Mouse (Mus musculus) lung, embryonic 14.5 days (tissue): Measurements from ENCODE around the gene Adamtsl4. TPM values are rescaled to one million over a fixed set of nuclear protein-coding genes. Genes with fewer than 3 reads are reported as not detected.

Experiments
- ATAC-seq: fragments of 200-750 bp; cut with Nextera tagmentation; 2 replicates; pipeline ENCODE4 v1.8.0; 2017; ENCODE audit warnings: mild to moderate bottlenecking, moderate TSS enrichment, moderate library complexity; ENCODE audit not compliant: insufficient read depth
- DNase-seq: peaks from one replicate; pipeline ENCODE4 v3.0.0-alpha.2; 2015
- H3K27ac ChIP-seq: fragments of 300-500 bp; sonication (generic); 2 replicates; pipeline ENCODE4 v1.5.1; 2014; ENCODE audit warnings: low read depth, mild to moderate bottlenecking, moderate library complexity
- H3K27me3 ChIP-seq: fragments of 300-500 bp; sonication (generic); 2 replicates; pipeline ENCODE4 v1.6.1; 2014; ENCODE audit warnings: low read length, control low read depth; ENCODE audit not compliant: insufficient read depth
- H3K36me3 ChIP-seq: fragments of 300-500 bp; sonication (generic); 2 replicates; pipeline ENCODE4 v1.6.1; 2014; ENCODE audit warnings: control low read depth; ENCODE audit not compliant: insufficient read depth
- H3K4me1 ChIP-seq: fragments of 300-500 bp; sonication (generic); 2 replicates; pipeline ENCODE4 v1.6.1; 2014; ENCODE audit warnings: antibody characterized with exemption, control low read depth; ENCODE audit not compliant: insufficient read depth
- H3K4me2 ChIP-seq: fragments of 300-500 bp; sonication (generic); 2 replicates; pipeline ENCODE4 v1.6.1; 2014; ENCODE audit warnings: mild to moderate bottlenecking
- H3K4me3 ChIP-seq: fragments of 300-500 bp; sonication (generic); 2 replicates; pipeline ENCODE4 v1.5.1; 2014; ENCODE audit warnings: low read depth, low read length
- H3K9ac ChIP-seq: fragments of 300-500 bp; sonication (generic); 2 replicates; pipeline ENCODE4 v1.6.1; 2014
- H3K9me3 ChIP-seq: fragments of 300-500 bp; sonication (generic); 2 replicates; pipeline ENCODE4 v1.6.1; 2016; ENCODE audit warnings: low read depth, low read length, control low read depth
- CTCF ChIP-seq: IDR thresholded peaks from 2 replicates; pipeline ENCODE4 v1.5.1; 2016; ENCODE audit warnings: antibody characterized with exemption, low read depth
- WGBS: fragments of 180-500 bp; shearing (Covaris S2); extraction: QIAGEN DNeasy Blood & Tissue Kit; methylation state at CpG from one replicate; pipeline ENCODE4 v1.1.7; 2014; 5-methylcytosine and 5-hydroxymethylcytosine counted together
- polyA plus RNA-seq: library from polyadenylated mRNA; unstranded; fragments of >200 nt; fragmentation: Nextera tagmentation; extraction: Ambion mirVana; gene quantifications from 2 replicates; pipeline ENCODE4 v1.2.1, GENCODE M21; 2014

Gene Adamtsl4
- polyA plus RNA-seq, 1 experiment from 2014 or later = 1.6 TPM

DNA sequence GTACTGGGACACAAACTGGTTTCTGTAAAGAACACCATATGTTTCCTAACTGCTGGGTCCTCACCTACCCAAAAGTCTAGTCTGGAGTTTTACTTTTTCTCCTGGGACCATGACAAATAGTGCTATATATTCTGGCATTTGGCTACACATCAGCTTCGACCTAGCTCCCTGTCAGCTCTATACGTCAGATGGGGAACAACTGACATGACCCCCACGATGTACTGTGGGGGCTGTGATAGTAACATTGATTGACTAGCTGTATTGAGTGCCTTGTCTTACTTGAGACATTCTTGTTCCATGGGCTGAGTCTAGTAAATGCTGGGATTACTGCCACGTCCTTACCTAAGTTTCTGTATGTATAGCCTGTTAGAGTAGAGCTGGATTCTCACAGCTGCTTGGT lies 20.2 kb downstream of the Adamtsl4 start:
- no peak for TF ChIP-seq CTCF
- Histone ChIP-seq H3K4me2 (peak overlapping the region; percentile 42), H3K9ac (peak overlapping the region; percentile 21; the same call in 1 of the 2 replicates), H3K27ac (peak overlapping the region; percentile 94), H3K9me3 (no peaks in the 10 kb centered on the region), H3K4me1 (peaks cover 26% of the 10 kb centered on the region), H3K4me3 (0 out of 2 replicates have a peak overlapping the region, but pooled peaks have one; percentile 0), H3K27me3 (no peaks in the 10 kb centered on the region), H3K36me3 (peaks cover 39% of the 10 kb centered on the region)
- ATAC-seq (peak; percentile 10; the same call in 1 of the 2 replicates), DNase-seq (no peak)
- 18% methylated on average over 4 of the region's 4 CpGs for WGBS

- 15% methylated on average over 6 of the region's 6 CpGs for WGBS
- ATAC-seq = peak; percentile 69; the same call in 1 of the 2 replicates
- no peak for TF ChIP-seq CTCF
These were observed 21.4 kb downstream of the Adamtsl4 start for GRCm38 (mm10) chr3:95666124-95666844.

DNA sequence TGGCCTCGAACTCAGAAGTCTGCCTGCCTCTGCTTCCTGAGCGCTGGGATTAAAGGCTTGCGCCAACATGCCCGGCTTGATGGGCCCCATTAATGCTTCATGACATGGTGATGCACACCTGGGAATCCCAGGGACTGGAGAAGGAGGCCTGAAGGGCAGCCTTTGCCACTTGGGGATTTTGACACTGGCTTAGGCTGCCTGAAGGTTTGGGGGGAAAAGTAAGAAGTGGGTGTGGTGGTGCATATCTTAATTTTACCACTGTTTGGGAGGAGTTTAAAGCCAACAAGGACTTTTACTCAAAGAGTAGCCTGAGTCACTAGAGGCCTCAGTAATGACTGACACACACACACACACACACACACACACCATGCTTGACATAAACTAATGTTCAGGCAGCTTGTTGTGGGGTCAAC lies 22.8 kb downstream of the Adamtsl4 start:
- no peak for TF ChIP-seq CTCF
- no peak for DNase-seq
- Histone ChIP-seq H3K9ac (no peak overlapping the region), H3K4me1 (peaks cover 35% of the 10 kb centered on the region), H3K9me3 (no peaks in the 10 kb centered on the region), H3K4me3 (no peak overlapping the region), H3K36me3 (peaks cover 63% of the 10 kb centered on the region), H3K27me3 (no peaks in the 10 kb centered on the region), H3K27ac (peak overlapping the region; percentile 80), H3K4me2 (no peak overlapping the region)
- 81% methylated on average over 4 of the region's 4 CpGs for WGBS
- no peak for ATAC-seq

More at GRCm38 (mm10) chr3:95666124-95666844, 21.4 kb downstream of the Adamtsl4 start:
- H3K27me3 ChIP-seq = no peaks in the 10 kb centered on the region
- H3K4me3 ChIP-seq = no peak overlapping the region
- no peaks in the 10 kb centered on the region for H3K9me3 ChIP-seq
- H3K4me1 ChIP-seq = peaks cover 35% of the 10 kb centered on the region
- no peak overlapping the region for H3K9ac ChIP-seq
- peak overlapping the region; percentile 94 for H3K27ac ChIP-seq
- H3K36me3 ChIP-seq = peaks cover 51% of the 10 kb centered on the region
- peak overlapping the region; percentile 19; the same call in 1 of the 2 replicates for H3K4me2 ChIP-seq
- DNase-seq = peak; percentile 68

DNA sequence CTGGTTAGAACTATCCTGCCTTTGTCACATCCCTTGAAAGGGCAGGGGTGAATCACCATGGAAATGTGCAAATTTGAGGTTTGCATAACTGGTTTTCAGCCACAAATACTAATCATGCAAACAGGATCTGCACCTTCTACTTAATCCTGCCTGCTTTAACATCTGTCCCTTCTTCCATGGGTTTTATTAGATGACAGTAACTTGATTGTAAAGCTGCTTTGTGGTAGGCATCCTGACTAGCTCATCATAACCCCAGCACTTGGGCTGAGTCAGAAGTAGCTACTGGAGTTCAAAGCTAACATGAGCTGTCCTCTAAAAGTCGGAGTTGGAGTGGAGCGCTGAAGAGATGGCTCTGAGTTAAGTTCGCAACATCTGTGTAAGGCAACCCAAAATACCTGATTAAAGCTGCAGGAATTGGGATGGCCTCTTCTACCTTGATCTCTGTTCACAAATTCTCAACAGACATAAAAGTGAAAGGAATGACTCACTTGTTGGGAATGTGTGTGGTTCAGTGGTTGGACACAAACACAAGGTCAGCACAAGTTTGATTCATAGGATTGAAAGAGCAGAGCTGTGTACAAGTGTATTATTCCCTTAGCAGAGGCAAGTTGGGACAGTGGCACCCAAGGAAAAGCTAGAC lies 23.6 kb downstream of the Adamtsl4 start:
- Histone ChIP-seq H3K27me3 (no peaks in the 10 kb centered on the region), H3K4me3 (no peak overlapping the region), H3K36me3 (peaks cover 57% of the 10 kb centered on the region), H3K9ac (no peak overlapping the region), H3K4me2 (no peak overlapping the region), H3K9me3 (no peaks in the 10 kb centered on the region), H3K27ac (peak overlapping the region; percentile 80), H3K4me1 (peaks cover 35% of the 10 kb centered on the region)
- 80% methylated on average over 3 of the region's 3 CpGs for WGBS
- no peak for DNase-seq
- TF ChIP-seq CTCF = no peak
- no peak for ATAC-seq

DNA sequence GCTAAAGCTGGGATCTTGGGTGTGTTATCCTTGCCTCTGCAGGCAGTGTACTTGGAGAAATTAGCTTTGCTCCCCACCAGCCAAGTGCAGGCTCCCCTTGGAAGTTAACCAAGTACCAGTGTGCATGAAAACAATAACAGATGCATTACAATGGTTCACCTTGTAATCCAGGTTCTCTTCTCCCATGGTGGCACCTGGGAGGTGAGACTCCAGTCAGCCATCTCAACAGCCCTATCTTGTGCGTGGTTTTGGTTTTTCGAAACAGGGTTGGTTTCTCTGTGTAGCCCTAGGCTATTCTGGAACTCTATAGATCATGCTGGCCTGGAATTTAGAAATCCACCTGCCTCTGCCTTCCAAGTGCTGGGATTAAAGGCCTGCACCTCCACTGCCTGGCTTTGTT lies 24.2 kb downstream of the Adamtsl4 start:
- ATAC-seq = no peak
- no peak for DNase-seq
- H3K4me2 ChIP-seq = no peak overlapping the region; the same call in 1 of the 2 replicates
- no peaks in the 10 kb centered on the region for H3K27me3 ChIP-seq
- H3K36me3 ChIP-seq = peaks cover 55% of the 10 kb centered on the region
- H3K4me1 ChIP-seq = peaks cover 35% of the 10 kb centered on the region
- H3K27ac ChIP-seq = no peak overlapping the region
- H3K4me3 ChIP-seq = no peak overlapping the region
- H3K9me3 ChIP-seq = no peaks in the 10 kb centered on the region
- WGBS = 79% methylated on average over 2 of the region's 2 CpGs
- TF ChIP-seq CTCF = no peak
- no peak overlapping the region for H3K9ac ChIP-seq

GRCm38 (mm10) chr3:95662724-95663449 lies 24.8 kb downstream of the Adamtsl4 start:
- no peaks in the 10 kb centered on the region for H3K27me3 ChIP-seq
- peak overlapping the region; percentile 16; the same call in 1 of the 2 replicates for H3K27ac ChIP-seq
- TF ChIP-seq CTCF = no peak
- peak overlapping the region; percentile 69 for H3K4me2 ChIP-seq
- ATAC-seq (no peak), DNase-seq (no peak)
- peaks cover 55% of the 10 kb centered on the region for H3K36me3 ChIP-seq
- H3K4me3 ChIP-seq = peak overlapping the region; percentile 99; the same call in 1 of the 2 replicates
- H3K9ac ChIP-seq = peak overlapping the region; percentile 38
- peaks cover 31% of the 10 kb centered on the region; the same call in 1 of the 2 replicates for H3K4me1 ChIP-seq
- WGBS = 76% methylated on average over 7 of the region's 7 CpGs
- no peaks in the 10 kb centered on the region for H3K9me3 ChIP-seq
